Mouse (Mus musculus): ENCODE results near the gene Gm14180.
"Not testable (repeated sequence)": the region's sequence is repeated elsewhere in the genome, so short reads cannot be mapped to it uniquely, and the experiment has no call there.

Gm14180 gene

DNA sequence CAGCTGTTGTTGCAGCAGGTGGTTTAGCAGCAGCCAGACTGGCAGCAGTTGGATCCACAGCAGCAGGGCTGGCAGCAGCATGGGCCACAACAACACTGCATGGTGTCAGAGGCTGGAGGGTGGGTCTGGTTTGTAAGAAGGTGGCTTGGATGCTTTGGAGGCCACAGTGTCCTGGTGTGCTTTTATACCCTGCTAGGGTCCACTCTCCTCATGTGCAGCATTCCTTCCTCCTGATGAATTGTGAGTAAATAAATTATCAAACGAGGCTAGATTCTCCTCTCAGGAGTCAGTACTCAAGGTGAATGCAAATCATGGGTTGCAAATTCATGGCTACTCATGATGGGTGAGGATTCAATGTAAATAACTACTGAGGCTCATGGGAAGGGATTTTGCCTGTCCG, at the start of gene Gm14180:
Gm14180 (minus strand) TSS at position 101 of the 400 bp plus-strand sequence.
- DNase-seq (ENCODE audit: low read depth): no peak

DNA sequence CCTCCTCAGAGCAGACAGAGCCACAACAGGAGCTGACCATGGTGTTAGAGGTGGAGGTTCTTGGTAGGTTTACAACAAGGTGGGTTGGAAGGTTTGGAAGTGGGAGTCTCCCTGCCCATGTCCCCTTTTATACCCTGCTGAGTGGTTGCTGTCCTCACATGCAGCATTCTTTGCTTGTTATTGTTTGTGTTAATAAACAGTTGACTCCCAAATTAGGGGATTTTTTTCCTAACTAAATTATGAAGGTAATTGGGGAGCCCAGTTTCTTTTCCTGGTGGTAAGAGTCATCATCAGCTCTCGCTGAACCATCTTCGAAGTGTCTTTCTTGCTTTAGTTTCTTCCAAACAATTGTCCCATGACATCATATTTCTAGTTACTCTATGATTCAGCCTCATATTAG, 46.5 kb upstream of the Gm14180 start, which contains the start of gene Krtap4-8:
Krtap4-8 (minus strand) TSS at position 101 of the 400 bp plus-strand sequence.
- DNase-seq (ENCODE audit: low read depth): no peak

DNA sequence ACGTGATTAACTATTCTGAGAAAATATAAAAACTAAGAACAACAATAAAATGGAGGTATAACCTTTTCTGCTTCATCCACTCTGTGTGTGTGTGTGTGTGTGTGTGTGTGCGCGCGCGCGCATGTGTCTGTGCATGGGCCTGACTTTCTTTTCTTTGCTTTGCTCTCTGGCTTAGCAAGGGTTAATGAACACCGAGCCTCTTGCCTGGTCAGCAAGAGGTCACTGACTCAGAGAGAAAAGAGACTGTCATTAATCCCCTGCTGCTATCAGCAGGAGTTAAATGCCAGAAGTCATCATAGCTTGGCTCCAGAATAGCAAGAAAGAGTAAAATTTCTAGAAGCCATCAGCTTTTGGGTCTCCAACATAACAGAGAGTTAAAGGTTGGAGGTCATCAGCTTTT, 44.3 kb upstream of the Gm14180 start:
- no peak for DNase-seq (ENCODE audit: low read depth)

GRCm38 (mm10) chr11:99772813-99773212, 38.7 kb upstream of the Gm14180 start, which contains the start of gene Gm11595:
TSS of gene Gm11595 (minus strand) at chr11:99772913.
- DNase-seq (ENCODE audit: low read depth): not testable (repeated sequence)

- no peak for DNase-seq (ENCODE audit: low read depth)
Measured at GRCm38 (mm10) chr11:99768410-99768809, 34.3 kb upstream of the Gm14180 start.

- DNase-seq (ENCODE audit: low read depth): no peak
Measured at GRCm38 (mm10) chr11:99758877-99759276, 24.8 kb upstream of the Gm14180 start.

DNA sequence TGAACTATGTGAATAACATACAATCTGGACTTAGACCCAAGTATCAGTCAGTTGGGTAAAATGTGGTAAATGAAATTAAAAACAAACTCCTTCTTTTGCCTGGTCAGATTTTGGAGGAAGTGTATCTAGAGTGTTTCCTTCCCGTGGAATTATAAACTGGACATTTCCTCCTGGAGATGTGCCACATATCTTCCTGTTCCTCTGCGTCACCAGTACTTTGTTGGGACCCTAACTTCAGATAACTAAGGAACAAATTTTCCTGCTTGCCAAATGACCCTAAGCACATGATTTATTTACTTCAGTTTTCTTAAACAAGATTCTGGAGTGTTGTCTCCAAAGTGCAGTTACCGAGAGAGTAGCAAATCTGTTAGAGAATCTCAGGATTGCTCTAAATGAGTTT, 9.9 kb upstream of the Gm14180 start:
- DNase-seq (ENCODE audit: low read depth): no peak

- DNase-seq (ENCODE audit: low read depth): no peak
Measured at GRCm38 (mm10) chr11:99724061-99724460, 10.0 kb downstream of the Gm14180 start.

DNA sequence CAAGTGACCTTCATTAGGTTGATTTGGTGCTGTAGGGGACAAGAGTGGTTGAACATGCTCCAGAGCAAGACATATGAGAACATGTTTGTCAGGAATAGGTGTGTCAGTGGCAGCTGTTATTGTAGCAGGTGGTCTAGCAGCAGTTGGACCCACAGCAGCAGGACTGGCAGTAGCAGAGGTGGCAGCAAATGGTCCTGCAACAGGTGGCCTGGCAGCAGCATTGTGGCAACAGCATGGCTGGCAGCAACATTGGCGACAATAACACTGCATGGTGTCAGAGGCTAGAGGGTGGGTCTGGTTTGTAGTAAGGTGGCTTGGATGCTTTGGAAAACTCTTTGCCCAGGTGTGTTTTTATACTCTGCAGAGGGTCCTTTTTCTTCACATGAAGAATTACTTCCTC, 15.3 kb downstream of the Gm14180 start:
- DNase-seq (ENCODE audit: low read depth): no peak

DNA sequence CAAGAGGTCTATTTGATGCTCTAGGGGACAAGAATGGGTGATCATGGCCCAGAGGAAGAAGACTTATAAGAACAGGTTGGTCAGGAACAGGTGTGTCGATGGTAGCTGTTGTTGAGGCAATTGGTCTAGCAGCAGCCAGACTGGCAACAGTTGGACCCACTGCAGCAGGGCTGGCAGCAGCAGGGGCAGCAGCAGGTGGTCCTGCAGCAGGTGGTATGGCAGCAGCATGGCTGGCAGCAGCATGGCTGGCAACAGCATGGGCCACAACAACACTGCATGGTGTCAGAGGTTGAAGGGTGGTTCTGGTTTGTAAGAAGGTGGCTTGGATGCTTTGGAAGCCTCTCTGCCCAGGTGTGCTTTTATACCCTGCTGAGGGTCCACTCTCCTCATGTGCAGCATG, 43.6 kb downstream of the Gm14180 start, which contains the start of gene Gm14190:
Gm14190 (minus strand) TSS at position 278 of the 400 bp plus-strand sequence.
- DNase-seq (ENCODE audit: low read depth): no peak

DNA sequence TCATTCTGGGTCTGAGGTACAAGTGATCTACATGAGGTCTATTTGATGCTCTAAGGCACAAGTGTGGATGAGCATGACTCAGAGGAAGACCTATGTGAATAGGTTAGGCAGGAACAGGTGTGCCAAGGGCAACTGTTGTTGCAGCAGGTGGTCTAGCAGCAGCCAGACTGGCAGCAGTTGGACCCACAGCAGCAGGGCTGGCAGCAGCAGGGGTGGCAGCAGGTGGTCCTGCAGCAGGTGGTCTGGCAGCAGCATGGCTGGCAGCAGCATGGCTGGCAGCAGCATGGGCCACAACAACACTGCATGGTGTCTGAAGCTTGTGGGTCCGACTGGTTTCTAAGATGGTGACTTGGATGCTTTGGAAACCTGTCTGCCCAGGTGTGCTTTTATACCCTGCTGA, 48.9 kb downstream of the Gm14180 start:
- DNase-seq (ENCODE audit: low read depth): not testable (repeated sequence)
